Mouse (Mus musculus) intestine, embryonic 14.5 days (tissue): ENCODE data around the gene Dst. TPM values are rescaled to one million over a fixed set of nuclear protein-coding genes. Genes with fewer than 3 reads are reported as not detected.
"Not testable (repeated sequence)": the region's sequence is repeated elsewhere in the genome, so short reads cannot be mapped to it uniquely, and the experiment has no call there.

Experiments used
- ATAC-seq: fragments of 200-750 bp; cut with Nextera tagmentation; replicated peaks from 2 replicates; pipeline ENCODE4 v1.8.0; 2017; ENCODE audit warnings: low read depth, moderate number of reproducible peaks, moderate TSS enrichment, moderate library complexity; ENCODE audit not compliant: low FRiP score, low TSS enrichment
- DNase-seq: peaks from one replicate; pipeline ENCODE4 v3.0.0-alpha.2; 2018; ENCODE audit warnings: low spot score
- H3K27ac ChIP-seq: fragments of 300-500 bp; sonication (generic); 2 replicates; pipeline ENCODE4 v1.5.1; 2014; ENCODE audit warnings: low read depth, mild to moderate bottlenecking, control low read depth
- H3K27me3 ChIP-seq: fragments of 300-500 bp; sonication (generic); replicated peaks from 2 replicates; pipeline ENCODE4 v1.6.1; 2014; ENCODE audit warnings: low read length, control low read depth; ENCODE audit not compliant: control insufficient read depth, insufficient read depth
- H3K36me3 ChIP-seq: fragments of 300-500 bp; sonication (generic); 2 replicates; pipeline ENCODE4 v1.6.1; 2014; ENCODE audit warnings: low read length, control low read depth; ENCODE audit not compliant: control insufficient read depth, insufficient read depth
- H3K4me1 ChIP-seq: fragments of 300-500 bp; sonication (generic); replicated peaks from 2 replicates; pipeline ENCODE4 v1.6.1; 2014; ENCODE audit warnings: low read length, control low read depth, mixed read lengths; ENCODE audit not compliant: control insufficient read depth, insufficient read depth
- H3K4me2 ChIP-seq: fragments of 300-500 bp; sonication (generic); 2 replicates; pipeline ENCODE4 v1.6.1; 2014; ENCODE audit warnings: low read length
- H3K4me3 ChIP-seq: fragments of 300-500 bp; sonication (generic); 2 replicates; pipeline ENCODE4 v1.5.1; 2014; ENCODE audit warnings: low read depth, low read length, control low read depth, mixed read lengths
- H3K9ac ChIP-seq: fragments of 300-500 bp; sonication (generic); 2 replicates; pipeline ENCODE4 v1.6.1; 2014; ENCODE audit warnings: mild to moderate bottlenecking, low read length
- H3K9me3 ChIP-seq: fragments of 300-500 bp; sonication (generic); 2 replicates; pipeline ENCODE4 v1.6.1; 2016; ENCODE audit warnings: low read length, control low read depth; ENCODE audit not compliant: control insufficient read depth
- WGBS: fragments of 180-500 bp; shearing (Covaris S2); extraction: QIAGEN DNeasy Blood & Tissue Kit; methylation state at CpG from one replicate; pipeline ENCODE4 v1.1.7; 2014; 5-methylcytosine and 5-hydroxymethylcytosine counted together
- polyA plus RNA-seq: library from polyadenylated mRNA; unstranded; fragments of >200 nt; fragmentation: Nextera tagmentation; extraction: Ambion mirVana; gene quantifications from 2 replicates; pipeline ENCODE4 v1.2.1, GENCODE M21; 2014

The Dst gene
- polyA plus RNA-seq, 1 experiment from 2014 or later: 27.7 TPM

DNA sequence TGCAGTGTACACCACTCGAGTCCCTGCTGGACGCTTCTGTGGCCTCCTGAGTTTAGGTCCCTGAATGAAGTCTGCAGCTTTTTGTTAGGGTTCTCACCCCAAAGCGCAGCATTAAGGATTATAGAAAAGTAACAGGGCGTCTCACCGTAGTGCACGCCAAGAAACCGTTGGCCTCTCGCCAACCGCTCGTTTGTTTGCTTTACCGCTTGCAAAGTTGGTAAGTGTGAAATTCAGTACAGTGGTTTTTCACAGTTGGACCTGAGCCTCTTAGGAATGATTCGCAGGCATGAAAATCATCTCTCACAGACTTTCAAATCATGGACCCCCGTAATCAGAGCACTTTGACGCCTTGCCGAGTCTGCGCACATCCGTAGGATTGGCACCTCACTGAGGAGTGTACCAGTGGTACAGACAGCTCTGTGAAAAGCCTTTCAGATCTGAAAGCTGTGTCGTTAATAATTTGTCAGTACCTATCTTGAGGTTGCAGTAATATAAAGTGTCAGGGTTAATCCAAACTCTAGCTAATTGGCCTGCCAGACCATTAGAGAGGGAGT is 390.7 kb downstream of the Dst start:
- DNase-seq: no peak
- peaks cover 47% of the 10 kb centered on the region for H3K36me3 ChIP-seq
- H3K27ac ChIP-seq: no peak overlapping the region
- H3K4me1 ChIP-seq: no peaks in the 10 kb centered on the region
- H3K9me3 ChIP-seq: no peaks in the 10 kb centered on the region
- no peak overlapping the region for H3K4me2 ChIP-seq
- WGBS: 84% methylated on average over 18 of the region's 18 CpGs
- no peaks in the 10 kb centered on the region for H3K27me3 ChIP-seq
- H3K4me3 ChIP-seq: no peak overlapping the region
- no peak overlapping the region for H3K9ac ChIP-seq
- no peak for ATAC-seq

DNA sequence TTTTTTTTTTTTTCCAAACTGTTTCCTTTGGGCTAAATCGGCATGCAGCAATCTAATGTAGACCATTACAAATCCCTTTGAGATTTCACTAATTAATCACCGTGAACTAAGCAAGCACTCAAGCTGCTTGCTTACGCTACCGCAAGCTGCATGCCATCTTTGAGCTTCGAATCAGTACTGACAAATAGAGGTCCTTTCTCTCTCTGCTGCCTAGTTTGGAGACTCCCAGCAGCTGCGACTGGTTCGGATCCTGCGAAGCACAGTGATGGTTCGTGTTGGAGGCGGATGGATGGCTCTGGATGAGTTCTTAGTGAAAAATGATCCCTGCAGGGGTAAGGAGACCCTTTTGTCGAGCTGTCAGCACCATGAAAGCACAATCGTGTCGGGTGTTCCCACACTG is 391.5 kb downstream of the Dst start:
- H3K36me3 ChIP-seq: peaks cover 43% of the 10 kb centered on the region
- WGBS: 82% methylated on average over 13 of the region's 13 CpGs
- no peak overlapping the region for H3K4me2 ChIP-seq
- no peaks in the 10 kb centered on the region for H3K9me3 ChIP-seq
- H3K4me1 ChIP-seq: no peaks in the 10 kb centered on the region
- no peak overlapping the region for H3K4me3 ChIP-seq
- H3K27me3 ChIP-seq: no peaks in the 10 kb centered on the region
- ATAC-seq: no peak
- no peak overlapping the region for H3K27ac ChIP-seq
- DNase-seq: no peak
- H3K9ac ChIP-seq: no peak overlapping the region

DNA sequence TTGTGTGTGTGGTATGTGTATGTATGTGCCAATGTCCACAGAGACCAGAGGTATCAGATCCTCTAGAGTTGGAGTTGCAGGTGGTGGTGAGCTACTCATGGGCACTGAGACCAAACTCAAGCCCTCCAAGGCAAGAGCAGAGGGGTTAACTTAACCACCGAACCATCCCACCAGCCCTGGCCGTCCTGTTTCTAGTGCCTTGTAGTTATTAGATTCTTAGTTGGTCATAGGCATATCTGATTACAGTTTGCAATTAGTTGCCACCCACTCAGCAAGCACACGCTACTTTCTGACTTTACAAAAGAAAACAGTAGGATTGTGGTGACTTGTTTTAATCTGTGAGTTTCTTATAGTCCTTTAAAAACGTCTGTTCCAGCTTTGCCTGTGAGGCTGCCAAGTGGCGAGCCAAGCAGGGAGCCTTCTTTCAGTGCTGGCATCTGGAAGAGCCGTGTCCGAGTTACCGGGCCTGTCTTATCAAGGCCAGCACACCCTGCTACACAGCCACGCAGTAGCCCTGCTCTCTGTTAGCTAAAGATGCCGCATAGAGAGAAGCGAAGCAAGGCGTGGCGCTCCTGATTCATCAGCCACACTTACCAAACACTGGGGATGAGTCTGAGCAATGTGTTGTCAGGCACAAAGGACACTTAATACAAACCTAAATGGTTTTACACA is 392.4 kb downstream of the Dst start:
- Histone ChIP-seq H3K27me3 (no peaks in the 10 kb centered on the region), H3K4me3 (no peak overlapping the region), H3K27ac (no peak overlapping the region), H3K4me2 (no peak overlapping the region), H3K9ac (no peak overlapping the region), H3K4me1 (no peaks in the 10 kb centered on the region), H3K36me3 (peaks cover 34% of the 10 kb centered on the region; the same call in 1 of the 2 replicates), H3K9me3 (no peaks in the 10 kb centered on the region)
- WGBS: 85% methylated on average over 13 of the region's 13 CpGs
- DNase-seq (no peak), ATAC-seq (no peak)

DNA sequence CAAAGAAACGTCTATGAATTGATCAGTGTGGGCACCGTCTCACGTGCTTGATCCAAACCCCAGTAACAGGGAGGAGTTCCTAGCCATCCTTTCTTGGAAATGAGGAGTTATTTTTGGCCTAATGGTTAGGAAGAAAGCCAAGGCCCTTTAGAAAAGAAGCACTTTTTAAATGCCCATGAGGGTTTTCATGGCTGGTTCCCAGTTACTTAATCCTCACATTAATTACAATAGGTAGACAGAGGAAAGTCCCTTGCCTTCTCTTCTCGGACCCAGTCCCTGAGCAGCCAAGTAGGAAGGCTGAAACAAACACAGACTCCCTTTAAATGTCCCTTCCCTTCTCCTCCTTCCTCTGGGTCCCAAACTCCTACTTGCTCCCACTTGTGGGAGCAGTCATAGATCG is 396.2 kb downstream of the Dst start:
- Histone ChIP-seq H3K9me3 (no peaks in the 10 kb centered on the region), H3K4me1 (no peaks in the 10 kb centered on the region)
- WGBS: 82% methylated on average over 5 of the region's 5 CpGs

DNA sequence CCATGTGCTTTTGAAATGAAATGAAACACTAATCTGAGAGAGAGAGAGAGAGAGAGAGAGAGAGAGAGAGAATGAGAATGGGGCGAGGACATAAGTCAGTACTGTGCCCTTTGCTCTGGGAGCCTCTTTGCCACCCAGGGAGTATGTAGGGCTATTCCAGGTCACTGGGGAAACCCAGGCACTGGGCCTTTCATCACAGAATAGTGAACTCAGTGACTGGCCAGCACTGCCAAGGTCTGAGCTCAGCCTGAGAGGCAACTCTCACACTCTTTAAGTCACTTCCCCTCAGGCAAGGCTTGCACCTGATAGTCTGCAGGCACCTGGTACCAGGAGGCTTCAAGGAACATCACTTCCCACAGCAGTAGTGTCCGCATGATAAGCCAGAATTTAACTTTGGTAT is 398.7 kb downstream of the Dst start:
- Histone ChIP-seq H3K9ac (no peak overlapping the region), H3K4me1 (no peaks in the 10 kb centered on the region), H3K4me2 (no peak overlapping the region), H3K36me3 (peaks cover 21% of the 10 kb centered on the region; the same call in 1 of the 2 replicates), H3K27ac (no peak overlapping the region), H3K9me3 (no peaks in the 10 kb centered on the region), H3K27me3 (no peaks in the 10 kb centered on the region), H3K4me3 (no peak overlapping the region)
- DNase-seq (no peak), ATAC-seq (no peak)
- 87% methylated on average over 2 of the region's 2 CpGs for WGBS

More for the DNA sequence above, 396.2 kb downstream of the Dst start:
- Histone ChIP-seq H3K4me2 (no peak overlapping the region), H3K36me3 (peaks cover 21% of the 10 kb centered on the region; the same call in 1 of the 2 replicates), H3K27ac (no peak overlapping the region), H3K9ac (no peak overlapping the region), H3K4me3 (no peak overlapping the region), H3K27me3 (no peaks in the 10 kb centered on the region)
- no peak for ATAC-seq
- no peak for DNase-seq

DNA sequence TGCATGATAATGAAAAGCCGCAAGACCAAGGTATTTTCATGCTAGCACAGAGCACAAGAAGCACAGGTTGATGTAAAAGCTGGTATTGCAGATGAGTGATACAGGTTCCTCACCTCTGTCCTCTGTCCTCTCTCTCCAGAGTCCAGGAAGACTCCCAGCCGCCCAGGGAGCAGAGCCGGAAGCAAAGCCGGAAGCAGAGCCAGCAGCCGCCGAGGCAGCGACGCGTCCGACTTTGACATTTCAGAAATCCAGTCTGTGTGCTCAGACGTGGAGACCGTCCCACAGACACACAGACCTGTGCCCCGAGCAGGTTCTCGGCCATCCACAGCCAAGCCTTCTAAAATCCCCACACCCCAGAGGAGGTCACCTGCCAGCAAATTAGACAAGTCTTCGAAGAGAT is 399.2 kb downstream of the Dst start:
- Histone ChIP-seq H3K36me3 (peaks cover 21% of the 10 kb centered on the region; the same call in 1 of the 2 replicates), H3K27me3 (no peaks in the 10 kb centered on the region), H3K9ac (no peak overlapping the region), H3K4me1 (no peaks in the 10 kb centered on the region), H3K4me2 (no peak overlapping the region), H3K9me3 (no peaks in the 10 kb centered on the region), H3K4me3 (no peak overlapping the region), H3K27ac (no peak overlapping the region)
- DNase-seq: no peak
- no peak for ATAC-seq
- 96% methylated on average over 15 of the region's 15 CpGs for WGBS

DNA sequence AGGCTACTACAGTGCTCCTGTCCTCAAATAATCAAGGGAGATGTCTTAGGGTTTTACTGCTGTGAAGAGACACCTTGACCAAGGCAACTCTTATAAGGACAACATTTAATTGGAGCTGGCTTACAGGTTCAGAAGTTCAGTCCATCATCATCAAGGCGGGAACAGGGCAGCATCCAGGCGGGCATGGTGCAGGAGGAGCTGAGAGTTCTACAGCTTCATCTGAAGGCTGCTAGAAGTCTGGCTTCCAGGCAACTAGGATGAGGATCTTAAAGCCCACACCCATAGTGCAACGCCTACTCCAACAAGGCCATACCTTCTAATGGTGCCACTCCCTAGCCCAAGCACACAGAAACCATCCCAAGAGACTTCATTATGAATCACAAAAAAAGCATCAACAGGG is 400.8 kb downstream of the Dst start:
- 96% methylated on average over 3 of the region's 3 CpGs for WGBS
- not testable (repeated sequence) for H3K27ac ChIP-seq, H3K9ac ChIP-seq, H3K27me3 ChIP-seq, H3K9me3 ChIP-seq, ATAC-seq, DNase-seq, H3K4me1 ChIP-seq, H3K4me3 ChIP-seq, H3K4me2 ChIP-seq
- peaks cover 13% of the 10 kb centered on the region; the same call in 1 of the 2 replicates for H3K36me3 ChIP-seq

DNA sequence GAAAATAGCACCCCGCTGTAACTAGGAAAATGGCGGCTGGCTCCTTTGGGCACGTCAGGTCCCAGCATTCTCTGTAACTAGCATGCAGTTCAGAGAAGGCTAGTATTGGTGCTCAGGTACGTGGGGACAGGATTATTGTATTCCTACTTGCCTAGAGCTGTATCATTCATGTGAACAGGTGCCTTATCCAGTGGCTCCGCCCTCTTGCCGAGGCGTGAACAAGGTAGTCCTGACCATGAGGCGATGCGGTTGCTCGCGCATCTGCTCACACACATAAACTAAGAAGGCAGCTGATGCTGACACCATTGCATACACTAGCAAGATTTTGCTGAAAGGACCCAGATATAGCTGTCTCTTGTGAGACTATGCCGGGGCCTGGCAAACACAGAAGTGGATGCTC is 401.4 kb downstream of the Dst start:
- Histone ChIP-seq H3K9ac (no peak overlapping the region), H3K27ac (no peak overlapping the region), H3K4me3 (no peak overlapping the region), H3K4me2 (no peak overlapping the region), H3K9me3 (no peaks in the 10 kb centered on the region), H3K27me3 (no peaks in the 10 kb centered on the region), H3K36me3 (peaks cover 12% of the 10 kb centered on the region; the same call in 1 of the 2 replicates), H3K4me1 (no peaks in the 10 kb centered on the region)
- DNase-seq (no peak), ATAC-seq (no peak)
- WGBS: 97% methylated on average over 12 of the region's 12 CpGs
